Mouse (Mus musculus) kidney, embryonic 15.5 days (tissue): Measurements from ENCODE around the gene Ccdc169. TPM values are rescaled to one million over a fixed set of nuclear protein-coding genes. Genes with fewer than 3 reads are reported as not detected.

Experiments
- ATAC-seq: fragments of 200-750 bp; cut with Nextera tagmentation; replicated peaks from 2 replicates; pipeline ENCODE4 v1.8.0; 2017; ENCODE audit warnings: moderate TSS enrichment; ENCODE audit not compliant: low FRiP score
- H3K27ac ChIP-seq: fragments of 300-500 bp; sonication (generic); 2 replicates; pipeline ENCODE4 v1.5.1; 2015; ENCODE audit warnings: mild to moderate bottlenecking, inconsistent platforms
- H3K27me3 ChIP-seq: fragments of 300-500 bp; sonication (generic); 2 replicates; pipeline ENCODE4 v1.6.1; 2015; ENCODE audit warnings: inconsistent platforms
- H3K36me3 ChIP-seq: fragments of 300-500 bp; sonication (generic); 2 replicates; pipeline ENCODE4 v1.6.1; 2015; ENCODE audit warnings: inconsistent platforms
- H3K4me1 ChIP-seq: fragments of 300-500 bp; sonication (generic); 2 replicates; pipeline ENCODE4 v1.6.1; 2015; ENCODE audit warnings: inconsistent platforms
- H3K4me2 ChIP-seq: fragments of 300-500 bp; sonication (generic); 2 replicates; pipeline ENCODE4 v1.6.1; 2015; ENCODE audit warnings: moderate library complexity, mild to moderate bottlenecking, inconsistent platforms
- H3K4me3 ChIP-seq: fragments of 300-500 bp; sonication (generic); replicated peaks from 2 replicates; pipeline ENCODE4 v1.5.1; 2015; ENCODE audit warnings: mild to moderate bottlenecking, inconsistent platforms
- H3K9ac ChIP-seq: fragments of 300-500 bp; sonication (generic); 2 replicates; pipeline ENCODE4 v1.6.1; 2015; ENCODE audit warnings: mild to moderate bottlenecking, inconsistent platforms
- H3K9me3 ChIP-seq: fragments of 300-500 bp; sonication (generic); replicated peaks from 2 replicates; pipeline ENCODE4 v1.6.1; 2016; ENCODE audit warnings: inconsistent platforms
- WGBS: fragments of 180-500 bp; shearing (Covaris S2); methylation state at CpG from one replicate; pipeline ENCODE4 v1.1.7; 2015; ENCODE audit warnings: mixed read lengths; 5-methylcytosine and 5-hydroxymethylcytosine counted together
- polyA plus RNA-seq: library from polyadenylated mRNA; unstranded; fragments of >200 nt; fragmentation: Nextera tagmentation; extraction: Ambion mirVana; gene quantifications from 2 replicates; pipeline ENCODE4 v1.2.1, GENCODE M21; 2015

Gene Ccdc169
- polyA plus RNA-seq, 1 experiment from 2014 or later, result 0.05 TPM

- Histone ChIP-seq H3K4me1 (0 out of 2 replicates have a peak, but pooled peaks cover 2% of the 10 kb centered on the region), H3K27me3 (no peaks in the 10 kb centered on the region), H3K36me3 (no peaks in the 10 kb centered on the region), H3K4me3 (no peak overlapping the region), H3K9ac (no peak overlapping the region), H3K27ac (peak overlapping the region; percentile 33; the same call in 1 of the 2 replicates), H3K9me3 (no peaks in the 10 kb centered on the region), H3K4me2 (no peak overlapping the region)
- WGBS, result 64% methylated on average over 14 of the region's 14 CpGs
- 0 out of 2 replicates have a peak, but pooled peaks have one; percentile 22 for ATAC-seq
Measured at GRCm38 (mm10) chr3:55105372-55106023, 31.6 kb upstream of the Ccdc169 start.

- no peak for ATAC-seq
- H3K4me3 ChIP-seq, result no peak overlapping the region
- H3K4me1 ChIP-seq, result 0 out of 2 replicates have a peak, but pooled peaks cover 2% of the 10 kb centered on the region
- 0 out of 2 replicates have a peak overlapping the region, but pooled peaks have one; percentile 23 for H3K27ac ChIP-seq
- H3K9me3 ChIP-seq, result no peaks in the 10 kb centered on the region
- H3K36me3 ChIP-seq, result no peaks in the 10 kb centered on the region
- no peak overlapping the region for H3K4me2 ChIP-seq
- 92% methylated on average over 17 of the region's 17 CpGs for WGBS
- H3K9ac ChIP-seq, result no peak overlapping the region
- no peaks in the 10 kb centered on the region for H3K27me3 ChIP-seq
Measured at GRCm38 (mm10) chr3:55106051-55106450, 31.1 kb upstream of the Ccdc169 start.

GRCm38 (mm10) chr3:55109097-55109496, 28.0 kb upstream of the Ccdc169 start:
- WGBS, result 83% methylated on average over 4 of the region's 4 CpGs
- peaks cover 12% of the 10 kb centered on the region for H3K4me1 ChIP-seq
- H3K4me3 ChIP-seq, result no peak overlapping the region
- no peaks in the 10 kb centered on the region for H3K27me3 ChIP-seq
- no peaks in the 10 kb centered on the region for H3K9me3 ChIP-seq
- no peak for ATAC-seq
- H3K36me3 ChIP-seq, result no peaks in the 10 kb centered on the region
- H3K27ac ChIP-seq, result no peak overlapping the region
- no peak overlapping the region for H3K9ac ChIP-seq
- no peak overlapping the region for H3K4me2 ChIP-seq

GRCm38 (mm10) chr3:55111935-55112709, 25.0 kb upstream of the Ccdc169 start, which contains the start of gene Spg20:
Gene Spg20, plus strand, starts transcription at chr3:55112108.
- Histone ChIP-seq H3K27ac (peak within 1 kb of the TSS; percentile 90), H3K27me3 (no peaks in the 10 kb centered on the region), H3K4me1 (peaks cover 17% of the 10 kb centered on the region), H3K9ac (peak within 1 kb of the TSS; percentile 79), H3K9me3 (no peaks in the 10 kb centered on the region), H3K36me3 (peaks cover 8% of the 10 kb centered on the region), H3K4me3 (peak within 1 kb of the TSS; percentile 66), H3K4me2 (peak within 1 kb of the TSS; percentile 72)
- ATAC-seq, result peak; percentile 97
- WGBS, result under 1% methylated on average over 58 of the region's 58 CpGs

GRCm38 (mm10) chr3:55112710-55113415, 24.3 kb upstream of the Ccdc169 start:
- Histone ChIP-seq H3K9me3 (no peaks in the 10 kb centered on the region), H3K27ac (peak overlapping the region; percentile 90), H3K4me2 (peak overlapping the region; percentile 72), H3K4me1 (peaks cover 17% of the 10 kb centered on the region), H3K27me3 (no peaks in the 10 kb centered on the region), H3K36me3 (peaks cover 16% of the 10 kb centered on the region), H3K4me3 (peak overlapping the region; percentile 66), H3K9ac (peak overlapping the region; percentile 79)
- ATAC-seq, result no peak
- 29% methylated on average over 16 of the region's 16 CpGs for WGBS

- Histone ChIP-seq H3K9ac (no peak overlapping the region), H3K4me1 (peaks cover 17% of the 10 kb centered on the region), H3K4me3 (no peak overlapping the region), H3K27ac (no peak overlapping the region), H3K4me2 (no peak overlapping the region), H3K27me3 (no peaks in the 10 kb centered on the region), H3K9me3 (no peaks in the 10 kb centered on the region), H3K36me3 (peaks cover 32% of the 10 kb centered on the region)
- 64% methylated on average over 7 of the region's 7 CpGs for WGBS
- ATAC-seq, result no peak
Measured at GRCm38 (mm10) chr3:55114313-55115065, 22.6 kb upstream of the Ccdc169 start.

GRCm38 (mm10) chr3:55115071-55115470, 22.1 kb upstream of the Ccdc169 start:
- H3K9me3 ChIP-seq, result no peaks in the 10 kb centered on the region
- WGBS, result 61% methylated on average over 1 of the region's 1 CpGs
- H3K27ac ChIP-seq, result no peak overlapping the region
- no peak overlapping the region for H3K4me2 ChIP-seq
- H3K36me3 ChIP-seq, result peaks cover 35% of the 10 kb centered on the region
- no peak overlapping the region for H3K9ac ChIP-seq
- no peak for ATAC-seq
- no peaks in the 10 kb centered on the region for H3K27me3 ChIP-seq
- no peak overlapping the region for H3K4me3 ChIP-seq
- H3K4me1 ChIP-seq, result peaks cover 17% of the 10 kb centered on the region

GRCm38 (mm10) chr3:55115989-55116388, 21.1 kb upstream of the Ccdc169 start:
- no peaks in the 10 kb centered on the region for H3K27me3 ChIP-seq
- no peak for ATAC-seq
- H3K9me3 ChIP-seq, result no peaks in the 10 kb centered on the region
- H3K4me3 ChIP-seq, result no peak overlapping the region
- no peak overlapping the region for H3K27ac ChIP-seq
- WGBS, result 91% methylated on average over 8 of the region's 8 CpGs
- H3K4me2 ChIP-seq, result no peak overlapping the region
- peaks cover 17% of the 10 kb centered on the region for H3K4me1 ChIP-seq
- peaks cover 43% of the 10 kb centered on the region for H3K36me3 ChIP-seq
- no peak overlapping the region for H3K9ac ChIP-seq

- Histone ChIP-seq H3K4me3 (no peak overlapping the region), H3K9ac (no peak overlapping the region), H3K9me3 (no peaks in the 10 kb centered on the region), H3K36me3 (peaks cover 76% of the 10 kb centered on the region), H3K27me3 (no peaks in the 10 kb centered on the region), H3K4me2 (no peak overlapping the region), H3K4me1 (peaks cover 6% of the 10 kb centered on the region), H3K27ac (no peak overlapping the region)
- WGBS, result 88% methylated on average over 6 of the region's 6 CpGs
- no peak for ATAC-seq
Measured at GRCm38 (mm10) chr3:55119275-55119898, 17.8 kb upstream of the Ccdc169 start.

- Histone ChIP-seq H3K27me3 (no peaks in the 10 kb centered on the region), H3K9ac (no peak overlapping the region), H3K4me2 (no peak overlapping the region), H3K36me3 (peaks cover 93% of the 10 kb centered on the region), H3K4me3 (no peak overlapping the region), H3K9me3 (no peaks in the 10 kb centered on the region), H3K27ac (no peak overlapping the region), H3K4me1 (no peaks in the 10 kb centered on the region)
- WGBS, result 94% methylated on average over 3 of the region's 3 CpGs
- ATAC-seq, result no peak
Measured at GRCm38 (mm10) chr3:55122336-55122870, 14.7 kb upstream of the Ccdc169 start.

GRCm38 (mm10) chr3:55123064-55123463, 14.1 kb upstream of the Ccdc169 start:
- Histone ChIP-seq H3K4me3 (no peak overlapping the region), H3K27ac (no peak overlapping the region), H3K4me2 (no peak overlapping the region), H3K36me3 (peaks cover 93% of the 10 kb centered on the region), H3K9ac (no peak overlapping the region), H3K4me1 (no peaks in the 10 kb centered on the region), H3K27me3 (no peaks in the 10 kb centered on the region), H3K9me3 (no peaks in the 10 kb centered on the region)
- 89% methylated on average over 4 of the region's 4 CpGs for WGBS
- ATAC-seq, result no peak
